Mouse (Mus musculus) midbrain, embryonic 14.5 days (tissue): ENCODE results near the gene Hspb9. TPM values are rescaled to one million over a fixed set of nuclear protein-coding genes. Genes with fewer than 3 reads are reported as not detected.

Source experiments
- ATAC-seq: fragments of 200-750 bp; cut with Nextera tagmentation; 2 replicates; pipeline ENCODE4 v1.8.0; 2017; ENCODE audit warnings: moderate number of reproducible peaks, moderate library complexity; ENCODE audit not compliant: low FRiP score, low TSS enrichment
- DNase-seq: peaks from one replicate; pipeline ENCODE4 v3.0.0-alpha.2; 2015
- H3K27ac ChIP-seq: fragments of 300-500 bp; sonication (generic); replicated peaks from 2 replicates; pipeline ENCODE4 v1.5.1; 2014; ENCODE audit warnings: mild to moderate bottlenecking, low read depth, low read length, moderate library complexity
- H3K27me3 ChIP-seq: fragments of 300-500 bp; sonication (generic); 2 replicates; pipeline ENCODE4 v1.6.1; 2014; ENCODE audit warnings: low read length, control low read depth, mixed read lengths; ENCODE audit not compliant: control insufficient read depth, insufficient read depth
- H3K36me3 ChIP-seq: fragments of 300-500 bp; sonication (generic); 2 replicates; pipeline ENCODE4 v1.6.1; 2014; ENCODE audit warnings: low read length, control low read depth; ENCODE audit not compliant: control insufficient read depth, insufficient read depth
- H3K4me1 ChIP-seq: fragments of 300-500 bp; sonication (generic); 2 replicates; pipeline ENCODE4 v1.6.1; 2014; ENCODE audit warnings: mild to moderate bottlenecking, antibody characterized with exemption, low read length, control low read depth; ENCODE audit not compliant: control insufficient read depth, insufficient read depth
- H3K4me2 ChIP-seq: fragments of 300-500 bp; sonication (generic); 2 replicates; pipeline ENCODE4 v1.6.1; 2014; ENCODE audit warnings: mild to moderate bottlenecking, low read length, moderate library complexity
- H3K4me3 ChIP-seq: fragments of 300-500 bp; sonication (generic); replicated peaks from 2 replicates; pipeline ENCODE4 v1.5.1; 2014; ENCODE audit warnings: low read depth, low read length
- H3K9ac ChIP-seq: fragments of 300-500 bp; sonication (generic); replicated peaks from 2 replicates; pipeline ENCODE4 v1.6.1; 2014; ENCODE audit warnings: mild to moderate bottlenecking, low read length, moderate library complexity
- H3K9me3 ChIP-seq: fragments of 300-500 bp; sonication (generic); 2 replicates; pipeline ENCODE4 v1.6.1; 2016; ENCODE audit warnings: low read length, control low read depth, mixed read lengths; ENCODE audit not compliant: control insufficient read depth
- WGBS: fragments of 180-500 bp; shearing (Covaris S2); extraction: QIAGEN DNeasy Blood & Tissue Kit; methylation state at CpG from one replicate; pipeline ENCODE4 v1.1.7; 2014; 5-methylcytosine and 5-hydroxymethylcytosine counted together
- polyA plus RNA-seq: library from polyadenylated mRNA; unstranded; fragments of >200 nt; fragmentation: Nextera tagmentation; extraction: Ambion mirVana; gene quantifications from 2 replicates; pipeline ENCODE4 v1.2.1, GENCODE M21; 2014

Hspb9 gene
- polyA plus RNA-seq, 1 experiment from 2014 or later: 0.70 TPM

DNA sequence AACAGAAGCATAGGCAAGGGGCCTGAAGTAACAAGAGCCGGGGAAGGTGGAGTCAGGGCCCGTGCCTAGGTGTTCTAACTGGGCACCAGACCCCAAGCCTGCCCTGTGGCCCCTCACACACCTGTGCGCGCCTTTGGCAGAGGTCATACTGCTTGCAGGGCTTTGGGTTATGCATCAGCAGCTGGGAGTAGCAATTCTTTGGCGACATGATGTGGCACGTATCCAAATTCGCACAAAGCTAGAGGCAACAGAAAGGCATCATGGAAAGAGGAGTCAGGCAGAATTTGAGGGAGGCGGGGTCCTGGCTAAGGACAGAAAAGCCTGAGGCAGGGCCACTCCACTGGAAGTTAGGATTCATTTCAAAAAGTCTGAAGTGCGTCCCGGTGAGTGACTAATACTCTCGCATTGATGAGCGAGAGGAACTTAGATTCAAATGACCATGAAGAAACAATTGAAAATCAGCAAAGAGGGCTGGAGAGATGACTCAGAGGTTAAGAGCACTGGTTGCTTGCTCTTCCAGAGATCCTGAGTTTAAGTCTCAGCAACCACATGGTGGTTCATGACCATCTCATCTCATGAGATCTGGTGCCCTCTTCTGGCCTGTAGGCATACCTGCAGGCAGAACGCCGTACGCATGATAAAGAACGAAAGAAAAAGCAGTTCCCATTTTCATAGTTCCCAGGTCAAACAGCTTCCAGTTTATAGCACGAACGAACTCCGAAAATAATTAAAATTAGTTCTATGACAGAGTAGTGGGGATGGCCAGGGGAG is 11.4 kb upstream of the Hspb9 start:
- Histone ChIP-seq H3K36me3 (peaks cover 25% of the 10 kb centered on the region), H3K4me1 (no peaks in the 10 kb centered on the region), H3K27ac (no peak overlapping the region), H3K27me3 (no peaks in the 10 kb centered on the region), H3K4me3 (no peak overlapping the region), H3K9ac (no peak overlapping the region), H3K4me2 (peak overlapping the region; percentile 23; the same call in 1 of the 2 replicates), H3K9me3 (no peaks in the 10 kb centered on the region)
- DNase-seq: peak; percentile 93
- 36% methylated on average over 19 of the region's 19 CpGs for WGBS
- ATAC-seq: no peak

DNA sequence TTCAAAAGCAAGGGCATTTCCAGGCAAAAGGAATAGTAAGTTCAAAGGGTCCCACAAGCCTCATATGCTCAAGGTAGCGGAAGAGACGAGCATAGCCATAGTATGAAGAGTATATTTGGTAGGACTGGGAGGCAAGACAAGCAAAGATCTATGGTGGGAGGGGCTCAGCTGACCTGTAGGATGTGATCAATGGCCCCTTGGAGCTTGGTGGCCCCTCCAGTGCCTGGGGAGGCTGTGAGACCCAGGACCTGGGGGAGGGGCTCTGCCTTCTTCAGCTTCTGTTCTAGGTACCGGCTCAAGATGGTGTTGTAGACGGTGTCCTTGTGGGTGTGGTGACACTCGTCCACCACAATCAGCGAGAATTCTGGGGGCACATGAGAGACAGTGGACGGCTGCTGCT is 10.7 kb upstream of the Hspb9 start:
- ATAC-seq (no peak), DNase-seq (no peak)
- WGBS: 45% methylated on average over 7 of the region's 7 CpGs
- H3K9ac ChIP-seq: no peak overlapping the region
- peaks cover 31% of the 10 kb centered on the region for H3K36me3 ChIP-seq
- H3K27ac ChIP-seq: no peak overlapping the region
- H3K9me3 ChIP-seq: no peaks in the 10 kb centered on the region
- no peak overlapping the region for H3K4me3 ChIP-seq
- H3K4me1 ChIP-seq: no peaks in the 10 kb centered on the region
- no peaks in the 10 kb centered on the region for H3K27me3 ChIP-seq
- H3K4me2 ChIP-seq: peak overlapping the region; percentile 23; the same call in 1 of the 2 replicates

DNA sequence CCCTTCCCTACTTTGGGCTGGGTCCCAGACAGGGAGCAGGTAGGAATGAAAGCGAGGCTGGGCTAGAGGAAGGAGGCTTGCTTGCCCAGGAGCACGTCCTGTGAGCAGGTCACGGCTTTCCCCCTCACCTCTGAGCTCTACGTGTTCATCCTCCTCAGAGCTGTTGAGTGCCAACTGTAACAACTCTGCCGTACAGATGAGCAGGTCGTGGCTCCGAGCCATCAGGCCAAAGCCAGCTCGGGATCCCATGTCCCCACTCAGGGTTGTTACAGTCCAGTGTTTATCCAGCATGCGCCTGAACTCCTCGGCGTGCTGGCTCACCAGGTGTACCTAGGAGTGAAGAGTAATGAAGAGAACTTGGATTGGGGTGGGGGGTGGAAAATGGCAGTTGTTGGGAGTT is 10.3 kb upstream of the Hspb9 start:
- DNase-seq: no peak

DNA sequence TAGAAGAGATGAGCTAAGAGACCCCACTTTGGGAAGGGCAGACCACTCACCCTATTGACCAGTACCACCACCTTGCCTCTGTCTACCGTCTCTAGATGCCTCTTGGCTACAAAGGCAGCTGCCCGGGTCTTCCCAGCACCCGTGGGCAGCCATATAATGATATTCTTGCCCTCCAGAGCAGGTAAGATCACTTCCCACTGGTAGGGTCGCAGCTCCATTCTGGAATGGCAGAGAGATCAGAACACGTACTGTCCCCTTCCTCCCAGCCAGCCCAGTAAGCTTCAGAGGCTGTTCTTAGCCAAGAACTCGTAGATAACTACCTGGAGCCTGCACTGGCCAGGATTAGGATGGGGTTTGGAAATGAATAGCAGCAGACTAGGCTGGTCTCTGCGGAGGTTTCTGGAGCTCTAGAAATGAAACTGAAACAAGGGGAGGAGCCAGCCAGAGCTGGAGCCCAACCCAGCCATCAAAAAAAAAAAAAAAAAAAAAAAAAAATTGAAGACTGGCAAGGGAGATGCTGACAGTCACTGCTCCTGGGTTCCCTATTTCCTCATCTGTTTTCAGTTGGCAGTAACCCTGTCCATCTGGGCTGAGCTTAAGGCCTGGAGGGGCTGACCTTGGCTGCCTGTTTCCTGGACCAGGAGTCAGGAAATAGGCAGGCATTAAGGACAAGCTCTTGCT is 9.7 kb upstream of the Hspb9 start, which contains the start of gene Dhx58:
Gene Dhx58, minus strand, starts transcription at position 421 of the 681 bp plus-strand sequence.
- 64% methylated on average over 7 of the region's 7 CpGs for WGBS
- Histone ChIP-seq H3K9ac (no peak within 1 kb of the TSS), H3K4me3 (no peak within 1 kb of the TSS), H3K27ac (no peak within 1 kb of the TSS), H3K27me3 (no peaks in the 10 kb centered on the region), H3K4me1 (no peaks in the 10 kb centered on the region), H3K4me2 (no peak within 1 kb of the TSS), H3K36me3 (peaks cover 42% of the 10 kb centered on the region), H3K9me3 (no peaks in the 10 kb centered on the region)
- DNase-seq (no peak), ATAC-seq (no peak)

More for the DNA sequence above, 10.3 kb upstream of the Hspb9 start:
- Histone ChIP-seq H3K4me3 (no peak overlapping the region), H3K9me3 (no peaks in the 10 kb centered on the region), H3K9ac (no peak overlapping the region), H3K27ac (no peak overlapping the region), H3K4me2 (no peak overlapping the region), H3K36me3 (peaks cover 36% of the 10 kb centered on the region), H3K4me1 (no peaks in the 10 kb centered on the region), H3K27me3 (no peaks in the 10 kb centered on the region)
- no peak for ATAC-seq
- WGBS: 74% methylated on average over 11 of the region's 11 CpGs

DNA sequence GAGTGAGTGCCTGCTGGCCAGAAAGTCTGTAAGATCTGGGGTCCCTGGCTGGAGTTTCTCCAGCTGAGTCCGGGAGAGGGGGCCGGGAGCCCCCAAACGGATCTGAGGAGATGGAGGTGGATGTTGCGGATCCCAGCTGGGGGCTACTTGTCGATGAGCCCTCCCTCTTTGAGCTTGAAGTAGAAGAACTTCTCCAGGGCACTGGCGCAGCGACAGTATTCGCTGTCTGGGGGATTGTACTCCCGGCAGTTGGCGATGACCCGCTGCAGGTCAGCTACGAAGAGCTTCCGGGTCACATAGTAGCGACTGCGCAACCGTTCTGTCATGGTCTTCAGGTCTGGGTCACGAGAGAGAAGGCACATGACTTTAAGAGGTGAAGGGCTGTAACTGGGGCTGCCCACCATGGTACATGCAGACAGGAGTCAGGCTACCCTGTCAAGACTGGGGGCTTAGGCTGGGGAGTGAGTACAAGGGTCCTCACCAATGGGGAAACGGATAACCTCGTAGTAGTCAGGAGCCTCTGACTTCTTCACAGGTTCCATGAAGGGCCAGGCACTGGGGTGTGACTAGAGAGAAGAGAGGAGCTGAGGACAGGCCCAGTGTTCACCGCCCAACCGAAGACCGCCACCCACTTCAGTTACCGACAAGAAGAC is 8.4 kb upstream of the Hspb9 start:
- H3K9me3 ChIP-seq: no peaks in the 10 kb centered on the region
- no peak overlapping the region for H3K9ac ChIP-seq
- H3K27ac ChIP-seq: no peak overlapping the region
- no peak for DNase-seq
- no peak overlapping the region for H3K4me3 ChIP-seq
- no peak overlapping the region for H3K4me2 ChIP-seq
- WGBS: 93% methylated on average over 23 of the region's 23 CpGs
- H3K27me3 ChIP-seq: no peaks in the 10 kb centered on the region
- no peak for ATAC-seq
- H3K36me3 ChIP-seq: peaks cover 48% of the 10 kb centered on the region
- no peaks in the 10 kb centered on the region for H3K4me1 ChIP-seq

DNA sequence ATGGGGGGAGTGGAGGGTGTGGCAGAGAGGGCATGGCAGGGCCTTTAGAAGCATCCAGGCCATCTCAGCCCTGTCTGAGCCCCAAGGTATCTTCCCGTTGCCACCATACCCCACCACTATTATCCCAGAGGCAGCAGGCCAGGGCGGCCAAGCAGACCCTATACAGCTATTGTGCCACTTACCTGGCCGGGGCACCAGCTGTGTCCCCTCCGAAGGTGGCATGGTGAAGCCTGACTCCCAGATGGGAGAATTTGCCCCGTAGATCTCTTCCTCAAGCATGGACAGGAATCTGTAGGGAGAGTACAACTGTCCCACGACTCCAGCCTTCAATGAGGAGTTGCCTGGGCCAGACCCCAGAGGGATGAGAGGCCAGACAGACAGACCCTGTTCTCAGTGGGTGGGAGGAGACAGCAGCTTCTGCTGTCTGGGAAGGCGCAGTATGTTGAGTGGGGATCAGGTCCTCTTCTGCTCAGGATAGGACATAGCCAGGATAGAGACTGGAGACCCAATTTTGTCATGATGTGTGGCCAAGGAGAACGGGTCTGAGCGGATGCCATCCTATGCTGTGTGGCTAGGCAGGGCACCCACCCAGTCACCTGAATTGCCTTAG is 4.3 kb upstream of the Hspb9 start:
- no peak overlapping the region for H3K27ac ChIP-seq
- no peaks in the 10 kb centered on the region for H3K27me3 ChIP-seq
- 93% methylated on average over 9 of the region's 9 CpGs for WGBS
- no peak overlapping the region for H3K4me3 ChIP-seq
- ATAC-seq (no peak), DNase-seq (no peak)
- no peaks in the 10 kb centered on the region for H3K9me3 ChIP-seq
- no peak overlapping the region for H3K9ac ChIP-seq
- no peak overlapping the region for H3K4me2 ChIP-seq
- peaks cover 16% of the 10 kb centered on the region for H3K4me1 ChIP-seq
- H3K36me3 ChIP-seq: peaks cover 52% of the 10 kb centered on the region

DNA sequence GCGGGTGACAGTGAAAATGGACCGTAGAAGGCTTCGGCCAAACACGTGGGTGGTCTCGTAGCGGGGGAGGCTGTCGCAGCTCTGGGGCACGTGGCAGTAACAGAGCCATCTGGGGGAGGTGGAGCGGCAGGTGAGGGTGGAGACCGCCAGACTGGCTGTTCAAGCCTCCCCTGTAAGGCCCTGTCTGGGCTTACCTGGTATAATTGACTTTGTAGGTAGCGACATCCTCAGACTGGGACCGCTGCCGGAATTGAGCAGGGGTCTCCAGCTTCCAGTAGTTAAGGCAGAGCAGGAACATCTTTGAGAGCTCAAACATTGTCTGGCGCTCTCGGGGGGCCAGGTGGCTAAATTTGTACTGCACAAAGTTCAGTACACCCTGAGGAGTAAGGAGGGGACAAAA is 3.1 kb upstream of the Hspb9 start:
- 94% methylated on average over 15 of the region's 15 CpGs for WGBS
- H3K27ac ChIP-seq: no peak overlapping the region
- no peaks in the 10 kb centered on the region for H3K27me3 ChIP-seq
- H3K36me3 ChIP-seq: peaks cover 47% of the 10 kb centered on the region
- H3K9ac ChIP-seq: no peak overlapping the region
- no peak overlapping the region for H3K4me2 ChIP-seq
- ATAC-seq (no peak), DNase-seq (no peak)
- no peaks in the 10 kb centered on the region for H3K9me3 ChIP-seq
- no peak overlapping the region for H3K4me3 ChIP-seq
- H3K4me1 ChIP-seq: peaks cover 18% of the 10 kb centered on the region

DNA sequence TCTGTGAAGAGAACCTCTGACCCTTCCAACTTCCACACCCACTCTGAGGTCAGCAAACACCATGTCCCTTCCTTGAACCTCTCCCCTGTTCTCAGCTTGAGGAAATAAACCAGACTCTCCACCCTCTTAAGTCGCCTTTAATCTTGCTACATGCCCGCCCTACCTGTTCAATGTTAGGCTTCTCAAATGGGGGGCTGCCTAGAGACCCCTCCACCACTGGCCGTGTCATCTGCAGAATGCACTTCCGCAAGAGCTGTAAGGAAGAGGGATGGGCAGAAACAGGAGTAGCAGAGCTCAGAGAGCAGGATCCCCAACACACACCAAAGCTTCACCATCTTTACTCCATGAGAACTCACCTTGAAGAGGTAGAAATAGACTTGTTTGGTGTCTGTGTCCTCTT is 2.7 kb upstream of the Hspb9 start:
- DNase-seq (no peak), ATAC-seq (no peak)
- Histone ChIP-seq H3K4me2 (peak overlapping the region; percentile 64), H3K9me3 (no peaks in the 10 kb centered on the region), H3K4me3 (no peak overlapping the region), H3K36me3 (peaks cover 47% of the 10 kb centered on the region), H3K27me3 (no peaks in the 10 kb centered on the region), H3K9ac (no peak overlapping the region), H3K4me1 (peaks cover 18% of the 10 kb centered on the region), H3K27ac (no peak overlapping the region)
- WGBS: 94% methylated on average over 4 of the region's 4 CpGs
